Mouse (Mus musculus) stomach, postnatal 0 days (tissue): ENCODE data around the gene Pde2a. TPM values are rescaled to one million over a fixed set of nuclear protein-coding genes. Genes with fewer than 3 reads are reported as not detected.
"Not testable (repeated sequence)": the region's sequence is repeated elsewhere in the genome, so short reads cannot be mapped to it uniquely, and the experiment has no call there.

ENCODE experiments used
- ATAC-seq: fragments of 200-750 bp; cut with Nextera tagmentation; 2 replicates; pipeline ENCODE4 v1.8.0; 2017; ENCODE audit not compliant: low FRiP score, low TSS enrichment
- DNase-seq: peaks from one replicate; pipeline ENCODE4 v3.0.0-alpha.2; 2016; ENCODE audit warnings: low spot score
- H3K27ac ChIP-seq: fragments of 300-500 bp; sonication (generic); replicated peaks from 2 replicates; pipeline ENCODE4 v1.5.1; 2014; ENCODE audit warnings: mild to moderate bottlenecking, control low read depth
- H3K27me3 ChIP-seq: fragments of 300-500 bp; sonication (generic); 2 replicates; pipeline ENCODE4 v1.6.1; 2014; ENCODE audit warnings: low read length; ENCODE audit not compliant: control insufficient read depth, insufficient read depth
- H3K36me3 ChIP-seq: fragments of 300-500 bp; sonication (generic); 2 replicates; pipeline ENCODE4 v1.6.1; 2014; ENCODE audit warnings: low read length, mixed read lengths; ENCODE audit not compliant: control insufficient read depth, insufficient read depth
- H3K4me1 ChIP-seq: fragments of 300-500 bp; sonication (generic); replicated peaks from 2 replicates; pipeline ENCODE4 v1.6.1; 2014; ENCODE audit warnings: antibody characterized with exemption; ENCODE audit not compliant: control insufficient read depth, insufficient read depth
- H3K4me2 ChIP-seq: fragments of 300-500 bp; sonication (generic); replicated peaks from 2 replicates; pipeline ENCODE4 v1.6.1; 2014; ENCODE audit warnings: low read depth, mild to moderate bottlenecking, control low read depth, moderate library complexity
- H3K4me3 ChIP-seq: fragments of 300-500 bp; sonication (generic); 2 replicates; pipeline ENCODE4 v1.5.1; 2014; ENCODE audit warnings: low read depth, low read length, control low read depth
- H3K9ac ChIP-seq: fragments of 300-500 bp; sonication (generic); 2 replicates; pipeline ENCODE4 v1.6.1; 2014; ENCODE audit warnings: mild to moderate bottlenecking, low read length, control low read depth, mixed read lengths
- H3K9me3 ChIP-seq: fragments of 300-500 bp; sonication (generic); 2 replicates; pipeline ENCODE4 v1.6.1; 2016; ENCODE audit warnings: low read length; ENCODE audit not compliant: control insufficient read depth
- CTCF ChIP-seq: IDR thresholded peaks from 2 replicates; pipeline ENCODE4 v1.5.1; 2016; ENCODE audit warnings: antibody characterized with exemption, low read depth, mild to moderate bottlenecking, moderate library complexity
- EP300 ChIP-seq: optimal IDR thresholded peaks from 2 replicates; pipeline ENCODE3; 2016; ENCODE audit warnings: antibody characterized with exemption
- WGBS: fragments of 180-500 bp; shearing (Covaris S2); extraction: QIAGEN DNeasy Blood & Tissue Kit; methylation state at CpG from one replicate; pipeline ENCODE4 v1.1.7; 2014; 5-methylcytosine and 5-hydroxymethylcytosine counted together
- polyA plus RNA-seq: library from polyadenylated mRNA; unstranded; fragments of >200 nt; fragmentation: Nextera tagmentation; extraction: Ambion mirVana; gene quantifications from 2 replicates; pipeline ENCODE4 v1.2.1, GENCODE M21; 2015

Gene Pde2a
- polyA plus RNA-seq, 1 experiment from 2014 or later: 9.2 TPM

DNA sequence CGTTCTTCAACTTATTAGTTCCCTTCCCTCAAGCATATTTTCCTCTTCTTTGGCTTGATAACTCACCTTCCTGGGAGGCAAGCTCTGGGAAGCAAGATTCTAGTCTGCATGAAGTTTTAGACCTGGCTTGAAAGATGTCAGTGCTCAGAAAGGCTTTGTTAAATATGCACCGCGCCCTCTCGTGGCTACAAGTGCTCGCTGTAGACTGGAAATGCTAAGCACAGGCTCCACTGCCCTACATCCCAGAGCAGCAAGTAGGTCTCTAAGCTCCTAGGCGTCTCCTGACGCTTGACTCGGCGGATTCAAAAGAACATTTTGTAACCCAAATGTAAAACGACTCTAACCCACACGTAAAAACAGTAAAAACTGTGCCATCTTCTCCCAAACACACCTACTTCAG is 119.6 kb downstream of the Pde2a start:
- TF ChIP-seq CTCF (peak; percentile 86), EP300 (no peak)
- Histone ChIP-seq H3K9ac (no peak overlapping the region), H3K4me2 (no peak overlapping the region), H3K27me3 (no peaks in the 10 kb centered on the region), H3K4me3 (no peak overlapping the region), H3K9me3 (no peaks in the 10 kb centered on the region), H3K4me1 (0 out of 2 replicates have a peak, but pooled peaks cover 2% of the 10 kb centered on the region), H3K27ac (no peak overlapping the region), H3K36me3 (no peaks in the 10 kb centered on the region)
- 0 out of 2 replicates have a peak, but pooled peaks have one; percentile 68 for ATAC-seq
- 5% methylated on average over 11 of the region's 11 CpGs for whole genome bisulfite sequencing
- peak; percentile 75 for DNase-seq

DNA sequence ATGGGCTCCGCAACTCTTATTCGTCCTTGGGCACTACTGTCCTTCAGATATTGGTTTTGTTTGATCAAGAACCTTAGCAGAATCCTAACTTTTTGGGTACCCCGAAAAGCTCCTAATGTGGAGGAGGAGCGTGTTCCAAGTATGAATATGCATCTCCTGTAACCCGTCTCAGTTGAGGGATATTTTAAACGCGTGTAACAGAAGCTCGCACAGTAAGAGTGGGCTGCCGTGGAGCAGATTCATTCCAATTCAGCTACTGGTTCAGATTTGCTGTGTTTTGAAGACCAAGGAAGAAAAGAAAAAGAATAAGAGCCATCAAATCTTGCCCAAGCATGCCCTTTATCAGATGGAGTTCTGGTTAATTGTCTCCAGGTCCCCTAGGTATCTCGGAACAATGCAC is 120.2 kb downstream of the Pde2a start:
- ATAC-seq (no peak), DNase-seq (no peak)
- no peaks in the 10 kb centered on the region for H3K27me3 ChIP-seq
- no peak overlapping the region for H3K4me2 ChIP-seq
- H3K9me3 ChIP-seq: no peaks in the 10 kb centered on the region
- no peaks in the 10 kb centered on the region for H3K36me3 ChIP-seq
- H3K4me3 ChIP-seq: no peak overlapping the region
- WGBS: 80% methylated on average over 10 of the region's 10 CpGs
- H3K27ac ChIP-seq: no peak overlapping the region
- no peak overlapping the region for H3K9ac ChIP-seq
- 0 out of 2 replicates have a peak, but pooled peaks cover 2% of the 10 kb centered on the region for H3K4me1 ChIP-seq
- TF ChIP-seq CTCF (no peak), EP300 (no peak)

DNA sequence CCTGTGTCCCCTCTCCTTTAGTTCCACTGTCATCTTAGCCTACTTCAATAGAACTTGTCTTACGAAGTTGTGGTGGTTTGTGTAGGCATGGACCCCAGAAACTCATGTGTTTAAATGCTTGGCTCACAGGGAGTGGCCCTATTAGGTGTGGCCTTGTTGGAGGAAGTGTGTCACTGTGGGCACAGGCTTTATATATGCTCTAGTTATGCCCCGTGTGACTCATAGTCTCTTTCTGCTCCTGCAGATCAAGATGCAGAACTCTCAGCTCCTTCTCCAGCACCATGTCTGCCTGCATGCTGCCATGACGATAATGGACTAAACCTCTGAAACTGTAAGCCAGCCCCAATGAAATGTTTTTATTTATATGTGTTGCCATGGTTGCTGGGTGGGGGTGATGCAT is 126.2 kb downstream of the Pde2a start:
- Histone ChIP-seq H3K4me3 (no peak overlapping the region), H3K9ac (no peak overlapping the region), H3K27ac (no peak overlapping the region), H3K36me3 (no peaks in the 10 kb centered on the region), H3K4me1 (no peaks in the 10 kb centered on the region), H3K9me3 (no peaks in the 10 kb centered on the region), H3K27me3 (no peaks in the 10 kb centered on the region), H3K4me2 (no peak overlapping the region)
- TF ChIP-seq CTCF: no peak
- no peak for TF ChIP-seq EP300
- DNase-seq: no peak
- ATAC-seq: peak; percentile 84
- 68% methylated on average over 3 of the region's 3 CpGs for WGBS

DNA sequence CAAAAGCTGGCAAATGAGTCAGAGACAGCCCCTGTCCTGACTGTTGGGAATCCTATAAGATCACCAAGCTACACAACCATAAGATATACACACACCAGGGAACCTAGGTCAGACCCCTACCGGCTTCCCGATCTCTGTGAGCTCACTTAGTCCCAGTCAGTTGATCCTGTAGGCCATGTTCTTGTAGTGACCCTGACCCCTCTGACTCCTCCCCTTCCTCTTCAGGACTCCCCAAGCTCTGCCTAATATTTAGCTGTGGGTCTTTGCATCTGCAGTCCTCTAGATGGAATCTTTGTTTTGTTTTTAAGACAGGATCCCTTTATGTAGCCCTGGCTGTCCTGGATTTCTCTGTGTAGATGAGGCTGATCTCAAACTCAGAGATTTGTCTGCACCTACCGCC is 127.8 kb downstream of the Pde2a start:
- ATAC-seq (no peak), DNase-seq (no peak)
- 84% methylated on average over 3 of the region's 3 CpGs for WGBS
- TF ChIP-seq EP300 (no peak), CTCF (no peak)
- H3K27ac ChIP-seq: no peak overlapping the region
- no peaks in the 10 kb centered on the region for H3K36me3 ChIP-seq
- no peak overlapping the region for H3K9ac ChIP-seq
- H3K9me3 ChIP-seq: no peaks in the 10 kb centered on the region
- no peak overlapping the region for H3K4me3 ChIP-seq
- H3K4me1 ChIP-seq: no peaks in the 10 kb centered on the region
- H3K4me2 ChIP-seq: no peak overlapping the region
- no peaks in the 10 kb centered on the region for H3K27me3 ChIP-seq

DNA sequence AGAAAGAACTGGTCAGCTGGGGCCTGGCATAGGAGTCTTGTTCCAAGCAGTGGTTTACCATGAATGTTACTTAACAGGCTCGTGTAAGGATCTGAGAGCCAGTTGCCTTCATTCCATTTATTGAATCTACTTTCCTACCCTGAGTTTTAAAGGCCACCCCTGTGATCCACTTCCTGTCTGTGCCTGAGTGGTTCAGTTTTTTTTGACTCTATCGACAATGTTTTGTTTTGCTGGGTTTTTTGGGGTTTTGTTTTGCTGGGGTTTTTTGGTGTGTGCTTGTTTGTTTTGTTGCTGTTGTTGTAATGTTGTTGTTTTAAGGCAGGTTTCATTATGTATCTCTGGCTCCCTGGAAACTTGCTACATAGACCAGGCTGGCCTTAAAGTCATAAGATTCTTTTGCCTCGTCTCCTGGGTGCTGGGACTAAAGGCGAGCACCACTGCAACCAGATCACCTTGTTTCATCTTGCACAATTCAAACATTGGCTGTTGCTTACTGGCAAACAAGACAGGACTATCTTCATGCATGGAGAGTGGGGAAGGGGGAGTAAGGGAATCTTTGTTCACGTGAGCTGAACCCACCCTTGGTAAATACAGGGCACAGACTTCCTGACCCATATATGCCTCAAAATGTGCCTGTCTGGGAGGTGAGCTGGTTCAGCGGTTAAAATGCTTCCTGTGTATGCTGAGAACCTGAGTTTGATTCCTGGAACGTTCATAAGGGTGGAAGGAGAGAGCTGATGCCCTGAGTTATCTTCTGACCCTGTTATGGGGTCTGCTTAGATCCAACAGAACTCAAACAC is 129.4 kb downstream of the Pde2a start:
- H3K9me3 ChIP-seq: no peaks in the 10 kb centered on the region
- ATAC-seq: no peak
- no peaks in the 10 kb centered on the region for H3K27me3 ChIP-seq
- no peak overlapping the region for H3K4me3 ChIP-seq
- no peak for DNase-seq
- no peak overlapping the region for H3K9ac ChIP-seq
- H3K27ac ChIP-seq: no peak overlapping the region
- 42% methylated on average over 7 of the region's 7 CpGs for WGBS
- no peaks in the 10 kb centered on the region for H3K36me3 ChIP-seq
- no peak for TF ChIP-seq CTCF
- TF ChIP-seq EP300: no peak
- H3K4me2 ChIP-seq: no peak overlapping the region
- H3K4me1 ChIP-seq: no peaks in the 10 kb centered on the region

DNA sequence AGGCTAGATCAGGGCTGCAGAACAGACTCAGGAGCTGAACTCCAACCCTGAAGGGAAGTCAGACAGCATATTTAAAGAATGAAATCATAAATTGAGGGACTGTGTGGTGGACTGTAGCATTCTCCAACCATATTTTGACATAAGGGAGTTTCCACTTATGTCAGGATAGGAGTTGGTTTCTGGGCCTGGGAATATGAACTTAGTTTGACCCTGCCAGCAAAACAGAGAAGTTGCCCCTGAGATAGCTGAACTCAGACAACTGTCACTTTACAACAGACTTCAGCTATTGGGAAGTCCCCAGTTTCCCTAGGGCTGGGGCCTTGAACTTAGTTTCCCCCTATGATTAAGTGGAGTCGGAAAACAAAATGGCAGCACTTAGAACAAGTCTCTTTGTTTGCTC is 130.0 kb downstream of the Pde2a start:
- no peak overlapping the region for H3K4me2 ChIP-seq

DNA sequence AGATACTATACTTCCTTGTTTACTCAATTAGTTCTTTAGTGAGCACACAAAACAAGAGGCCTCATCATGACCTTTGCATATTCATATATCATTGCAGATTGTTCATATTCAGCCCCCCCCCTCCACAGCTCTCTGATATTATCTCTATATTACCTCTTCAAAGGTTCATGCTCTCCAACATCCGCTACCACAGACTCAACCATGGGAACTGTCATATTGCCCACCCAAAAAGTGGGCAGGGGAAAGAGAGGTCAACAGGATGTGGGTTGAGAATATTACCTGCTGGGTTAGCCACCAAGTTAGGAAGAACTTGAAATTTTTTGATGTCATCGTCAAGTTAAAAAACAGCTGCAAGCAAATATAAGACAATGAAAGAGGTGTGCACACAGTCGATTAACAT is 134.0 kb downstream of the Pde2a start:
- H3K27ac ChIP-seq, H3K4me1 ChIP-seq, H3K9me3 ChIP-seq, ATAC-seq, H3K4me2 ChIP-seq, DNase-seq, H3K9ac ChIP-seq, H3K27me3 ChIP-seq, H3K36me3 ChIP-seq, H3K4me3 ChIP-seq: not testable (repeated sequence)
- WGBS: 85% methylated on average over 3 of the region's 3 CpGs

More for the DNA sequence above, 130.0 kb downstream of the Pde2a start:
- 94% methylated on average over 1 of the region's 1 CpGs for WGBS
- Histone ChIP-seq H3K4me1 (no peaks in the 10 kb centered on the region), H3K36me3 (no peaks in the 10 kb centered on the region), H3K27ac (no peak overlapping the region), H3K27me3 (no peaks in the 10 kb centered on the region), H3K4me3 (no peak overlapping the region), H3K9me3 (no peaks in the 10 kb centered on the region), H3K9ac (no peak overlapping the region)
- no peak for TF ChIP-seq CTCF
- TF ChIP-seq EP300: no peak
- DNase-seq (no peak), ATAC-seq (no peak)
